In the genomic region with DNA sequence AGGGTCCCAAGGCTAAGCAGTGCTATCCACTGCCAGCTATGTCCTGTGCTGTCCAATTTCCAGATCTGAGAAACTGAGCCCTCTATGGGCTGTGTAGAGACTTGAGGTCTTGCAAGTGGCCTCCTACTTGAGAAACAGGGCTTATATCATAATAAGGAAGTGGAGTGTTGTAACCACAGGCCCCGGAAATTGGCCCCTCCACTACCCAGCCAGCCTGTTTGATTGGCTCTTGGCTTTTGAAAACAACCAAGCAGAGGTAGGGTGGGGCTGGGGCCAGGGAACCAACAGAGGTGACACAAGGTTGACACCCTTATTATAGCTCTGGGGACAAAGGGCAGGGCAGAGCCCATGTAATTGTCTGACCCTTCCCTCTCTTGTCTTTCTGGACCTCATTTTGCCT, we compare ENCODE assay signal across 8 mouse cellular contexts. TPM values are rescaled to one million over a fixed set of nuclear protein-coding genes. Genes with fewer than 3 reads are reported as not detected.
A peak's percentile ranks its signal among the peaks of the same experiment; 100 is the strongest.
DNase-seq lines count a peak whose midpoint lies in the region; ATAC-seq lines count a peak whose summit lies in the region.

No protein-coding gene starts in this region.

- H3K9me3 ChIP-seq in midbrain, embryonic 13.5 days: no peaks in the 10 kb centered on the region
- no peaks in the 10 kb centered on the region for H3K9me3 ChIP-seq in midbrain, embryonic 10.5 days (replicated peaks)
- no peaks in the 10 kb centered on the region for H3K9me3 ChIP-seq in forebrain, embryonic 14.5 days (replicated peaks; ENCODE audit: control insufficient read depth, low read length)
- no peaks in the 10 kb centered on the region for H3K9me3 ChIP-seq in liver, embryonic 15.5 days (replicated peaks)

- DNase-seq in midbrain, embryonic 10.5 days (ENCODE audit: low spot score): no peak
- DNase-seq in forebrain, embryonic 14.5 days (ENCODE audit: low spot score): no peak
- no peak for DNase-seq in left cerebral cortex, adult 8-10 months (ENCODE audit: low spot score in 2 of 2)
- no peak for DNase-seq in layer of hippocampus, postnatal 25 days (ENCODE audit: extremely low spot score in 1 of 2, low spot score in 1 of 2)

- 57% methylated on average over 1 of the region's 1 CpGs for WGBS in midbrain, embryonic 13.5 days
- 68% methylated on average over 1 of the region's 1 CpGs for WGBS in midbrain, embryonic 10.5 days
- WGBS in forebrain, embryonic 14.5 days: 52% methylated on average over 1 of the region's 1 CpGs
- WGBS in liver, embryonic 15.5 days (ENCODE audit: insufficient replicate concordance): 6% methylated on average over 1 of the region's 1 CpGs

- H3K4me1 ChIP-seq in midbrain, embryonic 13.5 days (replicated peaks): peaks cover 87% of the 10 kb centered on the region
- peaks cover 100% of the 10 kb centered on the region for H3K4me1 ChIP-seq in midbrain, embryonic 10.5 days
- peaks cover 64% of the 10 kb centered on the region for H3K4me1 ChIP-seq in forebrain, embryonic 14.5 days (ENCODE audit: control insufficient read depth, insufficient read depth, low read length)
- peaks cover 98% of the 10 kb centered on the region for H3K4me1 ChIP-seq in liver, embryonic 15.5 days (replicated peaks)

- no peak overlapping the region for H3K27ac ChIP-seq in midbrain, embryonic 13.5 days
- no peak overlapping the region; the same call in 1 of the 2 replicates for H3K27ac ChIP-seq in midbrain, embryonic 10.5 days (replicated peaks)
- H3K27ac ChIP-seq in forebrain, embryonic 14.5 days (ENCODE audit: low read depth, low read length): no peak overlapping the region
- peak overlapping the region; percentile 80 for H3K27ac ChIP-seq in liver, embryonic 15.5 days (replicated peaks)

- ATAC-seq in midbrain, embryonic 13.5 days: no peak
- ATAC-seq in forebrain, embryonic 14.5 days: no peak
- ATAC-seq in liver, embryonic 15.5 days (ENCODE audit: insufficient read depth): peak; percentile 59
- ATAC-seq in neutrophil, adult 5-6 weeks (ENCODE audit: extremely low read depth, insufficient number of reproducible peaks, low FRiP score, poor library complexity, severe bottlenecking): peak; percentile 71
- ATAC-seq in cerebellum, adult (ENCODE audit: insufficient number of reproducible peaks, low FRiP score, low TSS enrichment): no peak

- H3K4me2 ChIP-seq in midbrain, embryonic 13.5 days (replicated peaks): peak overlapping the region; percentile 75
- H3K4me2 ChIP-seq in forebrain, embryonic 14.5 days (ENCODE audit: low read length): peak overlapping the region; percentile 73
- peak overlapping the region; percentile 43 for H3K4me2 ChIP-seq in liver, embryonic 15.5 days

- no peaks in the 10 kb centered on the region for H3K36me3 ChIP-seq in midbrain, embryonic 13.5 days
- H3K36me3 ChIP-seq in midbrain, embryonic 10.5 days: no peaks in the 10 kb centered on the region
- no peaks in the 10 kb centered on the region for H3K36me3 ChIP-seq in forebrain, embryonic 14.5 days (ENCODE audit: control insufficient read depth, insufficient read depth, low read length)
- H3K36me3 ChIP-seq in liver, embryonic 15.5 days (replicated peaks): no peaks in the 10 kb centered on the region

- peaks cover 3% of the 10 kb centered on the region; the same call in 1 of the 2 replicates for H3K27me3 ChIP-seq in midbrain, embryonic 13.5 days
- H3K27me3 ChIP-seq in midbrain, embryonic 10.5 days (ENCODE audit: low read depth, poor library complexity, severe bottlenecking): peaks cover 69% of the 10 kb centered on the region
- H3K27me3 ChIP-seq in forebrain, embryonic 14.5 days (replicated peaks; ENCODE audit: control insufficient read depth, insufficient read depth, low read length): no peaks in the 10 kb centered on the region
- peaks cover 27% of the 10 kb centered on the region for H3K27me3 ChIP-seq in liver, embryonic 15.5 days

- H3K9ac ChIP-seq in midbrain, embryonic 13.5 days (replicated peaks): no peak overlapping the region
- no peak overlapping the region; the same call in 1 of the 2 replicates for H3K9ac ChIP-seq in forebrain, embryonic 14.5 days (ENCODE audit: low read length)
- no peak overlapping the region for H3K9ac ChIP-seq in liver, embryonic 15.5 days

- H3K4me3 ChIP-seq in midbrain, embryonic 13.5 days (replicated peaks): peak overlapping the region; percentile 4; the same call in 1 of the 2 replicates
- H3K4me3 ChIP-seq in midbrain, embryonic 10.5 days: no peak overlapping the region
- H3K4me3 ChIP-seq in forebrain, embryonic 14.5 days (ENCODE audit: low read depth, low read length): no peak overlapping the region
- H3K4me3 ChIP-seq in liver, embryonic 15.5 days (replicated peaks): no peak overlapping the region

RNA-seq across cellular contexts. Expression of a gene that starts 3.9 kb away (rescaled TPM):
- polyA plus RNA-seq in midbrain, embryonic 13.5 days (2015; fragmentation: Nextera tagmentation; extraction: Ambion mirVana): 44.1 and 49.3 TPM in 2 replicates
- 4.9 and 9.5 TPM in 2 replicates for polyA plus RNA-seq in midbrain, embryonic 10.5 days (2016; fragmentation: Nextera tagmentation; extraction: Ambion mirVana)
- 52.4 and 61.5 TPM in 2 replicates for polyA plus RNA-seq in forebrain, embryonic 14.5 days (2014; fragmentation: Nextera tagmentation; extraction: Ambion mirVana)
- 1.1 and 1.5 TPM in 2 replicates for polyA plus RNA-seq in liver, embryonic 15.5 days (2015; fragmentation: Nextera tagmentation; extraction: Ambion mirVana)
- total RNA-seq in neutrophil, adult 5-6 weeks (2017): 175 and 183 TPM in 2 replicates
- total RNA-seq in left cerebral cortex, adult 8-10 months (2022): 10 to 100 TPM; 49.0 to 57.8 (median 53.5) TPM
- total RNA-seq in layer of hippocampus, postnatal 25 days (2021): 10 to 100 TPM; 35.0 to 54.8 TPM

Comparison
In these comparisons a context has a peak if more than half of its experiments do, and no peak if none do; other contexts are left out.
1. ATAC-seq: peak in liver, embryonic 15.5 days (single experiment) and neutrophil, adult 5-6 weeks (single experiment); none in midbrain, embryonic 13.5 days (single experiment), forebrain, embryonic 14.5 days (single experiment) and cerebellum, adult (single experiment).
2. Peak in every context shown above with its lines, with median percentiles within 50 percentile points of each other: H3K4me2 ChIP-seq.